Mouse (Mus musculus) heart, postnatal 0 days (tissue): Measurements from ENCODE around the gene Gm973.

Source experiments
- CTCF ChIP-seq: IDR thresholded peaks from 2 replicates; pipeline ENCODE4 v1.5.1; 2016; ENCODE audit warnings: antibody characterized with exemption, control low read depth, low read depth
- EP300 ChIP-seq: IDR thresholded peaks from 2 replicates; pipeline ENCODE4 v1.6.1; 2016; ENCODE audit warnings: antibody characterized with exemption, low read depth

- TF ChIP-seq CTCF (no peak), EP300 (no peak)
Measured at GRCm38 (mm10) chr1:59567521-59567920, 51.5 kb downstream of the Gm973 start.
